Mouse (Mus musculus) adrenal gland, adult 8-10 months (tissue): Measurements from ENCODE around the gene Maea. TPM values are rescaled to one million over a fixed set of nuclear protein-coding genes. Genes with fewer than 3 reads are reported as not detected.
"Not testable (repeated sequence)": the region's sequence is repeated elsewhere in the genome, so short reads cannot be mapped to it uniquely, and the experiment has no call there.

Experiments used
- DNase-seq: peaks from one replicate; pipeline ENCODE4 v3.0.0; 2022
- total RNA-seq, 4 experiments: library from RNA; stranded (reverse); gene quantifications; 2 replicates each; pipeline ENCODE4 v1.2.4; 2022

The Maea gene
- 100 to 1,000 TPM; 124 to 132 (median 127) TPM for total RNA-seq

GRCm38 (mm10) chr5:33335273-33335976 is at the start of gene Maea:
Gene Maea, plus strand, starts transcription at chr5:33335509.
- DNase-seq, result peak; percentile 97

DNA sequence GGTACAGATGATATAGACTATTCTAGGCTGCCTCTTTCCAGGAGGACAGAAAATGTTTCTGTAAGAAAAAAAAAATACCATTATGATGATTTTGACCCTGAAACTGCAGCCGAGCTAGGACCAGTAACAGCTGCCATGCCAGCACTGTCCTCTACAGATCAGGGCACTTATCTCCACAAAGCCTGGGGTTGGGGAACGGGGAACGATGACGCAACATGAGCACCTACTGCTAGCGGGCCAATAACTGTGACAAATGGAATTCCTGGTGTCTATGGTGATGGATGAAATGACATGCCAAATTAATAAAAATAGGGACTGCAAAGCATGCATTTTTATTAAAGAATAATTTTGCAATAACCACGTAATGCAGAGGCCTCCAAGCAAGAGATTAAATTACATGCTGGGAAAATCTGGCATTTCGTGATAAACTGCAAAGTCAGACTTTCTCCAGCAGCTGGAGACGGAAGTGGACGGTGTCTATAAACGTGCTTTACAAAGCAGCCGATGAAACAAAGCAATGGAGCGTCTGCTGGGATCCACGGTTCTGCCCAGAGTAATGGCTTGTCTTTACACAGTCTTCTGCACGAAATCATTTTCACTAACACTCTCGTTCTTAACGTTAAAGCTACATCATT is 41.4 kb upstream of the Maea start:
- no peak for DNase-seq

GRCm38 (mm10) chr5:33297164-33297563 is 38.1 kb upstream of the Maea start:
- DNase-seq, result no peak

DNA sequence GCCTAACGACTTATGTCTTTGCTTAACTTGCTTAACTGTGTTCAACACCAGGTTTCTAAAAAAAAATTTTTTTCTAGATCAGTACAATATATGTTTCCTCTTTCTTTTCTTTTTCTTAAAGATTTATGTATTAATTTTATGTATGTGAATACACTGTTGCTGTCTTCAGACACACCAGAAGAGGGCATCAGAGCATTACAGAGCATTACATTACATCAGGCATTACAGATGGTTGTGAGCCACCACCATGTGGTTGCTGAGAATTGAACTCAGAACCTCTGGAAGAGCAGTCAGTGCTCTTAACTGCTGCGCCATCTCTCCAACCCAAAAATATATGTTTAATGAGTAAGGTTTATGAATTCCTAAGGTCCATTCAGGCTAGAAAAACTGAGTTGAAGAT is 33.5 kb upstream of the Maea start:
- DNase-seq, result no peak

DNA sequence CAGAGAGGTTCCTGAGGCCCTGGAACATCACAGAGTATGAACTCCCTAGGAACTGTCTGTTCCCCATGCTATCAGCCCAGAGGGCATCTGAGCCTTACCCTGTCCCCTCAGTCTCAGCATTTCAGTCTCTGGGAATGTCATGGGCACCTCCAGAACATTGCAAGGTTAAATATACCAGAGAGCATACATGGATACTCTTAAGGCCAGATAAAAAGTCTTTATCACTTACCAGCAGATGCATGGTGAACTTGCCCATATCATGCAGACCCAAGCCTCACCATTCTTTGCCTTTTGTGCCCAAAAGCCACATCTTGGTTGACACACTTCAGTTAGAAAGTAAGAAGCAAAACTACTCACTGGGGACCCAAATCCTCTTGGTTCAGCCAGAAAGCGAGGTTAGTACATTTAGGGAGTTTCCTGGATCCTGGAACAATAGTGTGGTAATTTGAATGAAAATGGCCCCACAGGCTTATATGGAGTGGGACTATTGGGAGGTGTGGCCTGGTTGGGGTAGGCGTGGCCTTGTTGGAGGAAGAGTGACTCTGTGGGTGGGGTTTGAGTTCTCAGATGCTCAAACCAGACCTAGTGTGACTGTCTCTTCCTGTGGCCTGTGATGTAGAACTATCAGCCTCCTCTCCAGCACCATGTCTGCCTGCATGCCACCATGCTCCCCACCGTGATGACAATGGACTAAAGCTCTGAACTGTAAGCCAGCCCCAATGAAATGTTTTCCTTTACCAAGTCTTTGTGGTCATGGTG is 24.4 kb upstream of the Maea start:
- DNase-seq, result no peak

DNA sequence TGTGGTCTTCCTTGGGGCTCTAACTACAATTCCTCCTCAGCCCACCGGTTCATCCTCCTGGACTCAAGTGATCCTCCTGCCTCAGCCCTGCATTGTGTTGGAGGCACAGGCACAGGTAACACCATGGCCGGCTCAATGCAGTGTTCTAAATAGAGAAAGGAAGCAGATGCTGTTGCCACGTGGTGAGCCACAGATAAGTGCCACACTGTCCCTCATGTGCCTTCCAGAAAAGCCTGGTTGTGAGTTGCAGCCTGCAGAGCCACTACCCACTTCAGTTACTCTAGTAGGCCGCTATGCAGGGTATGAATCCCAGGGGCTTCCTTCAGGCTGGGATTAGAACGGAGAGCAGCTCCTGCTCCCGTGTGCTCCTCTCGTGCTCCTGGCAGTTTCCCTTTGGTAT is 23.1 kb upstream of the Maea start:
- no peak for DNase-seq

- DNase-seq, result no peak
Measured at GRCm38 (mm10) chr5:33324491-33324890, 10.8 kb upstream of the Maea start.

GRCm38 (mm10) chr5:33334381-33335272 is 682 bp upstream of the Maea start:
- no peak for DNase-seq

- DNase-seq, result no peak
Measured at GRCm38 (mm10) chr5:33335977-33336360, 660 bp downstream of the Maea start.

DNA sequence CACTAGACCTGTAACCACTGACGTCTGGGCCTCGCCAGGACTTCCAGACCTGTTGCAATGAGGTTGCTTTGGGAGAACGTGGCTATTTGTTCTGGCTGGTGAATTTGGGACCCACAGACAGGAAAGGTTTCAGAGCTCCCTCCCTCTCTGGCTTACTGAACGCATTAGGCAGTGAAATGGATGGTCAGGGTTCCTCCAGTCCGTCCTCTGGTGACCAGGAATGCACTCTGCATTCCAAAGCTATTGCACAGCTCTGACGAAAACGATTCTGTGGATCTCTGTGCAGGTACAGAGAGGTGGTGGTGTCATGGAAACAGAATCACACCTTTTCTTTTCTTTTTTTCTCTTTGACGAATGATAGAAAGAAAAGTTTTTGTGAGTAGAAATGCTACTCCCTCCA is 1.9 kb downstream of the Maea start:
- DNase-seq, result no peak

DNA sequence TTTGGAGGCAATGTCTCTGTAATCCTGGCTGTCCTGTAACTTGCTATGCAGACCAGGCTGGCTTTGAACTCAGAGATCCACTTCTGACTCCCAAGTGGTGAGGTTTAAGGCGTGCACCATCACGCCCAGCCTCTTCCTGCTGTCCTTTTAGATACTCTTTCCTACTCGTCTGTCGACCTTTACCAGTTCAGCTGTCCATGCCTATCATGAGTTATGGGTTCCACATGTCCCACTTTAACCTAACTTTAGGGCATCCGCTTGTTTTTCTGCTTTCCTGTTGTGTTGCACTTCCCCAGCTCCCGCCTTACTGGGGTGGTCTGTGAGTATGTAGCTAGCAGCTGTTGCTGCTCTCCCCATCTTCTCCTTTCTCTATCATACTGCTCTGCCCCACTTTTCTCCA is 5.9 kb downstream of the Maea start:
- DNase-seq, result no peak

- DNase-seq, result not testable (repeated sequence)
Measured at GRCm38 (mm10) chr5:33342248-33342647, 6.9 kb downstream of the Maea start.

DNA sequence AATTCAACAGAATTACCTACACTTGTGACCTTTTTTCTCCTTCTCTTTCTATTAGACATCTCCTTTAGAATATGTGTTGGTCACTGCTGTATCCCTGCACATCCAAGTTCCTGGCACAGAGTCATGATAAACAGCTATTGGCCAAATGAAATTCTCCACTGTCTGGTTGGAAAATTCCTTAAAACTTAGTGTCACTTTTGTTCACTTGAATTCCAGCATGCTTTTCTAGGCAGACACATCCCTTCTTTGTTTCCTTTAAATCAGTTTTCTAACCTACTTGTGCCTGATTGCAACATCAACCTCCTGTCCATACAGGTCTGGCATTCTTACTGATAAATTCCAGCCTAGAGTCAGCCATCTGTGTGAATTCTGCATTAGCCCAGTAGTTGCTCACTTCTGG is 7.5 kb downstream of the Maea start:
- no peak for DNase-seq

GRCm38 (mm10) chr5:33343571-33343970 is 8.3 kb downstream of the Maea start:
- no peak for DNase-seq

GRCm38 (mm10) chr5:33344070-33344469 is 8.8 kb downstream of the Maea start:
- no peak for DNase-seq

DNA sequence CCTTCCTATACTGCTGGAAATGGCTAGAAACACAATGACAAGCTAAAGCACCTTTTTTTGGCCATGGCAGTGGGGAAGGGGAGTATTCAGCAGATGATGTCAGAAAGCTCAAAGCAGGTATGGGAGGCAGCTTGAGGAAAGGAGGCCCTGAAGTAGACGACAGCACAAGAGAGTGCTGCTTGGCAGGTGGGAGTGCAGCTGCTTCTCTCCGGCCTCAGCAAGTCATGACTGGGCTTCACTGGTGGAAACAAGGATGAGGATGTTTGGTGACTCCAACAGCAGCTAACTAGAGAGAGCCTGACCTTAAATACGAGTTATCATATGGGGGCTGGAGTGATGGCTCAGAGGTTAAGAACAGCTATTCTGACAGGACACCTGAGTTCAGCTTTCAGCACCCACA is 12.3 kb downstream of the Maea start:
- no peak for DNase-seq

GRCm38 (mm10) chr5:33349205-33349604 is 13.9 kb downstream of the Maea start:
- DNase-seq, result no peak

DNA sequence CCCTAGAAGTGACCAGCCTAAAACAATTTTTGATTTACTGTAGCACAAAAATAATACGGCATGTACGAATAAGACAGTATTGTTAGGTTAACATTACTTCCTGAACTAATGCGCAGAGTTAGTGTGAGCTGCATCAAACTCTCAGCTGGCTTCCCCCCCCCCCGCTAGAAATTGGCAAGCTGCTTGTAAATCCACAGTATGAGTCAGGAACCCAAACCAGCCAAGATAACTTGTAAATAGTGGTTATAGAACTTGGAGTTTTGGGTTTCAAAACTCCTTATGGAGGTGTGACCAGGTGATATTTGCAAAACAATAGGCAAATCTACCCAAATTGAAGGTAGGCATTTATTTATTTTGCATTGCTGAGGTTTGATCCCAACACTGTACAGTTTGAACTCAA is 14.4 kb downstream of the Maea start:
- DNase-seq, result no peak

DNA sequence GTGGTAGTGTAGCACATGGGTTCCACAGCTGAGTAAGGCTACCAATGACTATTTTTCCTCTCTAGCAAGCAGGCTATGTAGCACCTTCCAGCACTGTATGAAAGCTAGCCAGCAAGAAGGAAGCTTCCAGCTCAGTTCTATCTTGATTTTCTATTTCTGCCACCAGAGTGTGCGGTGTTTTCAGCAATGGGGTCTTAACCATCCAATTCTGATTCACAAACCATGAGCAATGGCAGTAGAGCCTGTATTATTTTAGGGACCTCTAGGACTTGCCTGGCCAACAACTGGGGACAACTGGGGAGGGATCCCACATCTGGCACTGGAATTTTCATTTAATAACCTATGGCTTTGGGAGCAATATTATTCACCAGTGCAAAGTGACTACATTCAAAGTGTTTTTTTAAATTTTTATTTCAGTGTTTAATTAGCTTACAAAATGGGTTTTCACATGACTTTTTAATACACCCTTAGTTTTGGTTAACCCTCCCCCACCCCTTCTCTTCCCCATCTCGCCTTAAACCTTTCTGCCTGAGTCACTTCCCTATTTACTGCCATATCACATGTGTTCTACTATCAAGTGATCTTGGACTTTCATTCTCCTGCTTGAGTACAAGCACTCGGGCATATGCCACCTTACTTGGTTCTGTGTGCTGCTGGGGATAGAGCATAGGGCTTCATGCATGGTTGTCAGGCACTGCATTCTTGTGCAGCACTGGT is 16.4 kb downstream of the Maea start:
- DNase-seq, result no peak

GRCm38 (mm10) chr5:33352273-33352645 is 16.9 kb downstream of the Maea start:
- DNase-seq, result no peak

GRCm38 (mm10) chr5:33353011-33353410 is 17.7 kb downstream of the Maea start:
- DNase-seq, result no peak

- no peak for DNase-seq
Measured at GRCm38 (mm10) chr5:33357494-33357893, 22.2 kb downstream of the Maea start.
